Mouse (Mus musculus): Measurements from ENCODE around the gene Rmnd5b.

The Rmnd5b gene

GRCm38 (mm10) chr11:51591915-51592314, 43.8 kb downstream of the Rmnd5b start:
- DNase-seq (ENCODE audit: low spot score in 2 of 2), result no peak

- no peak for DNase-seq (ENCODE audit: low spot score in 2 of 2)
Measured at GRCm38 (mm10) chr11:51591168-51591567, 44.5 kb downstream of the Rmnd5b start.

DNA sequence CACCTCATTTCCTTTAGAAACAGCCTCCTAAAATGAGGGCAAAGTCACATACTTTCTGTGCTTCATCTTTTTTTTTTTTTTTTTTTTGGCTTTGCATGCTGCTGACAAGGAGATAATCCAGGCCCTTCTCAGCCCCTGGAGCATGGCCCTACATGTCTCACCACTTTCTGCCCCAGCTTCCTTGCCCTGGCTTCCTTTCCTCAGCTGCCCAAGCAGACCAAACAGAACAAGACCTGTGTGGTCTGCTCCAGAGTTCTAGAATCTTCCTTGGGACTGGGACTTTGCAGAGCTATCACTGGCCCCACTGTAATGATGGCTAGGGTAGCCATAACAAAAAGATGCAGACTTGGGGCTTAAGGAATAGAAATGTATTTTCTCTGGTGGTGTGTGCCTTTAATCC, 45.7 kb downstream of the Rmnd5b start:
- DNase-seq (ENCODE audit: low spot score in 2 of 2), result no peak

GRCm38 (mm10) chr11:51588833-51589232, 46.9 kb downstream of the Rmnd5b start:
- DNase-seq (ENCODE audit: low spot score in 2 of 2), result no peak

DNA sequence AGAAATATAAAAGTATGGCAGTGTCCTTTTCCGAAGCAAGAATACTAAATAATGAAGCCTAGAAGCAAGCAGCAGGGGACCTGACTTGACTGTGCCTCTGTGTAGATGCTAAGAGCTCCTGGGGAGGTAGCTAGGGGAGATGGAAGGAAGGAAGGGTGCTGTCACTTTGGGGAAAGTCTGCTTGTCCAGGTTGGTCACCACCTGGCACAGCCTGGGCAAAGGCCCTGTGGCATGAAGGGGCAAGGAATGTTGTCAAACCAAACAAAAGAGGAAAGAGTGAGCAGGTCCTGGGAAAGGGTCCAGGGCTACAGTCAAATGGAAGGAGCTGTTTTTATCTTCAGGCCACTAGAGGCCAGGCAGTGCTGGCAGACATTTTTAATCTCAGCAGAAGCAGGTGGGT, 48.6 kb downstream of the Rmnd5b start:
- DNase-seq (ENCODE audit: low spot score in 2 of 2), result no peak

- DNase-seq (ENCODE audit: low spot score in 2 of 2), result no peak
Measured at GRCm38 (mm10) chr11:51586411-51586810, 49.3 kb downstream of the Rmnd5b start.

DNA sequence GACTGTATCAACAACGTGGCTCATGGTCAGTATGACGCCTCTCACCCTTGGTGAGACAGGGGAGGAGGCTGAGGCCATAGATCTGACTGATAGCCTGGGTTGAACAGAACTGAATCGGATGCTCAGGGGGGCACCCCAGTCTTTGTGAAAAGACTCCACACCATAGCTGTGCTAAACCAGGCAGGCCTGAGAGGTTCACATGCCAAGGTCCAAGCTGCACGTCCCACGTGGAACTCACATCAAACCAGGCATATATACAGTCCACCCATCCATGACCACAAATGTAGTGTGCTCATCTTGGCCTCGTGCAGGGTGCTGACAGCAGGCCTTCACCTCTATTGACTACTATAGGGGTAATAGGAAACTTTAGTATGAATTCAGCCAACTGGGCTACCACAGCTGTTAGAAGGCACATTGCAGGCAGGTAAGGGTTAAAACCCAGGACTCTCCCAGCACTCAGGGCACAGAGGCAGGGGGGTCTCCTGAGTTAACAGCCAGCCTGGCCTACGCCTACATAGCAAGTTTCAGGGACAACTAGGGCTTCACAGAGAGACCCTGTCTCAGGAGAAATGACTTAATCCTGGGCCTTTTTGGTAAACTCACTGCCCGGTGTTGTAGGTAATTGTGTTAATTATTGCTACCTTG, 50.0 kb downstream of the Rmnd5b start:
- DNase-seq (ENCODE audit: low spot score in 2 of 2), result no peak

- peak; percentile 93 to 96 for DNase-seq (ENCODE audit: low spot score in 2 of 2)
Measured at GRCm38 (mm10) chr11:51584431-51585248, 51.1 kb downstream of the Rmnd5b start, which contains the start of gene Phykpl. Phykpl (plus strand) TSS chr11:51584757.

GRCm38 (mm10) chr11:51584057-51584430, 51.7 kb downstream of the Rmnd5b start:
- peak in 1 of 2 experiments; percentile 28 for DNase-seq (ENCODE audit: low spot score in 2 of 2)

- DNase-seq (ENCODE audit: low spot score in 2 of 2), result peak; percentile 59 to 65
Measured at GRCm38 (mm10) chr11:51582713-51583112, 53.0 kb downstream of the Rmnd5b start.

GRCm38 (mm10) chr11:51579024-51579423, 56.7 kb downstream of the Rmnd5b start:
- DNase-seq (ENCODE audit: low spot score in 2 of 2), result no peak

DNA sequence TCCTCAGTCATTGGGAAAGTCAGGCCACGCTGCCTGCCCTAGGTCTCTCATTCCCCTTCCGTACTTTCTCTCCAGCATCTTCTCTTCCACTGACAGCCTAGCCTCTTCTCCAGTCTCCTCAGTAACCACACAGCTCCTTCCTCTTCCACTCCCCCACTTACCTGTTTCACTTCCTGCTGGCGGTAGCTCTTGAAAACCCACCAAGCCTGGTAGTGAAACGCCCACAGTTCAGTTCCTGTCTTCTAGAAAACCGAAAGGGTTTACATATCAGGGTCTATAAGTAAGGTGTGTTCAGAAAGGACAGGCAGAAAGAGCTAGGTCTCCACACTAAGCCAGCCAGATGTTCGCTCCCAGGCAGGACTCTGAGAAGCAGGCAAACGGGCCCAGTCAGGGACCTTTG, 58.1 kb downstream of the Rmnd5b start:
- DNase-seq (ENCODE audit: low spot score in 2 of 2), result no peak

DNA sequence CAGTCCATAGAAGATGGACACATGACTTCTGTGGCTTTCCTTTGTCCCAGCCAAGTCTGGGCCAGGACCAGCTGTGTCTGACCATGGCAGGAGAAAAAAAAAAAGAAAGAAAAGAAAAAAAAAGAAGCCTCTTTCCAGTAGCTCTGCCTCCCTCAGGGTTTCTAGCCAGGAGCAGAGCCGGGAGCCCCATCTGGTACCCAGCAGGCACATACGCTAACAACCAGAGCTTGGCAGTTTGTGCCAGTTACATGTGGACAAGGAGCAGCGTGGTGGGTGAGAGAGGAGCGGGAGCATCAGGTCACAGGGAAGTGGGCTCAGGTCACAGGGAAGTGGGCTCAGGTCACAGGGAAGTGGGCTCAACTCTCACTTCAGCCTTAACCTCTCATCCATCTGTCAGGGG, 59.2 kb downstream of the Rmnd5b start:
- no peak for DNase-seq (ENCODE audit: low spot score in 2 of 2)

Measured in right cerebral cortex, adult 2 months (tissue).